In the genomic region with DNA sequence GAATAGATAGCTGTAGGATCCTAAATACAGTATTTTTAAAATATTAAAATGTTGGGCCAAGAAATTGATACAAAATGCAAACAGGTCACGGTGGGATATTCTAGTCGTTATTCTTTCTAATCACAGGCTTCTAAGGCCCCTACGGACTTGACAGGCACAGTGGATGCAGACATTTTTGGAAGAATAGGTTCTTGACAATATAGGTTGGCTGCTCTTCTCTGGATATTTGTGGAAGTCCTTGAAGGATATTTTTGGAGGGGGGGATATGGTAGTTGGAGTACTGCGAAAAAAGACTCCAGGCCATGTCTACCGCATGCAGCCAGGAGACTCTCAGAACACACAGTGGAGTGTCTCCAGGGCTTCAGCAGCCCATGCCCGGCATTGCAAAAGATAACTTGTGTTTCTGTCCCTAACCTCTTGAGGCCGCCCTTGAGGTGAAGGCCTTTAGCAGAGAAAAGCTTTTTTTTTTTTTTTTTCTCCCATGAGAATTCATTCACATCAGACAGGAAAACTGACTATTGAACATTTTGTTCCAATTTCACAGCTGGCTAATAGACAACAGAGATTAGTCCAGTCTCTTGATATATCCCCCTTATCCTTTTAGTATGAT, we compare ENCODE assay signal across 8 mouse cellular contexts. TPM values are rescaled to one million over a fixed set of nuclear protein-coding genes. Genes with fewer than 3 reads are reported as not detected.
DNase-seq lines count a peak whose midpoint lies in the region; ATAC-seq lines count a peak whose summit lies in the region.

No protein-coding gene starts in this region.

- H3K4me1 ChIP-seq in embryonic facial prominence, embryonic 10.5 days: peaks cover 40% of the 10 kb centered on the region
- H3K4me1 ChIP-seq in heart, embryonic 16.5 days (ENCODE audit: control insufficient read depth, insufficient read depth, low read length): peaks cover 28% of the 10 kb centered on the region

- H3K4me2 ChIP-seq in heart, embryonic 16.5 days (ENCODE audit: low read depth, low read length): peak overlapping the region; percentile 61

- peak; percentile 75 for DNase-seq in R1 (ENCODE audit: low read depth, low spot score)
- DNase-seq in embryonic facial prominence, embryonic 10.5 days (ENCODE audit: low spot score): peak; percentile 44
- peak; percentile 77 for DNase-seq in kidney, postnatal 14 days
- peak; percentile 73 to 81 for DNase-seq in spleen, postnatal 36 days (ENCODE audit: low spot score in 2 of 2)
- DNase-seq in urinary bladder, adult 2 months (ENCODE audit: low spot score): no peak

- peaks cover 16% of the 10 kb centered on the region for H3K36me3 ChIP-seq in embryonic facial prominence, embryonic 10.5 days (replicated peaks)
- no peaks in the 10 kb centered on the region for H3K36me3 ChIP-seq in heart, embryonic 16.5 days (ENCODE audit: control insufficient read depth, insufficient read depth)

- H3K9me3 ChIP-seq in embryonic facial prominence, embryonic 10.5 days: no peaks in the 10 kb centered on the region
- H3K9me3 ChIP-seq in heart, embryonic 16.5 days (replicated peaks; ENCODE audit: control insufficient read depth, low read length): no peaks in the 10 kb centered on the region

- peak overlapping the region; percentile 61 for H3K4me3 ChIP-seq in embryonic facial prominence, embryonic 10.5 days
- peak overlapping the region; percentile 55 for H3K4me3 ChIP-seq in heart, embryonic 16.5 days (ENCODE audit: low read length)

- H3K27ac ChIP-seq in embryonic facial prominence, embryonic 10.5 days (replicated peaks): peak overlapping the region; percentile 87
- H3K27ac ChIP-seq in heart, embryonic 16.5 days (ENCODE audit: low read length): peak overlapping the region; percentile 66

- WGBS in embryonic facial prominence, embryonic 10.5 days: 34% methylated on average over 7 of the region's 7 CpGs
- WGBS in heart, embryonic 16.5 days: 35% methylated on average over 7 of the region's 7 CpGs

- no peaks in the 10 kb centered on the region for H3K27me3 ChIP-seq in embryonic facial prominence, embryonic 10.5 days (replicated peaks; ENCODE audit: low read depth, poor library complexity, severe bottlenecking)
- no peaks in the 10 kb centered on the region for H3K27me3 ChIP-seq in heart, embryonic 16.5 days (ENCODE audit: control insufficient read depth, insufficient read depth, low read length)

- H3K9ac ChIP-seq in heart, embryonic 16.5 days (ENCODE audit: low read length): no peak overlapping the region

- peak; percentile 38 for ATAC-seq in CD4-positive, CD25-positive, alpha-beta regulatory T cell, adult 4 months
- no peak for ATAC-seq in heart, embryonic 16.5 days (replicated peaks; ENCODE audit: extremely low read depth, insufficient read depth, low FRiP score)
- ATAC-seq in megakaryocyte, adult 5-6 weeks (ENCODE audit: poor library complexity, severe bottlenecking): peak; percentile 50

RNA-seq across cellular contexts. Expression of a gene that starts 0.7 kb away (rescaled TPM):
- 1 to 10 TPM; 4.8 to 5.9 TPM for polyA plus RNA-seq in CD4-positive, CD25-positive, alpha-beta regulatory T cell, adult 4 months (2017; shearing (Covaris generic))
- polyA plus RNA-seq in embryonic facial prominence, embryonic 10.5 days (2016; fragmentation: Nextera tagmentation; extraction: Ambion mirVana): 18.9 and 24.6 TPM in 2 replicates
- polyA plus RNA-seq in heart, embryonic 16.5 days (2015; fragmentation: Nextera tagmentation; extraction: Ambion mirVana): 52.7 and 59.6 TPM in 2 replicates
- 12.3 and 13.2 TPM in 2 replicates for total RNA-seq in megakaryocyte, adult 5-6 weeks (2015)
- total RNA-seq in megakaryocyte, adult 5-6 weeks (2017): 7.0 and 8.1 TPM in 2 replicates
- polyA plus RNA-seq in urinary bladder, adult 2 months (2012; rRNA removed): 109 and 114 TPM in 2 replicates

RNA-seq across cellular contexts. Expression of a gene that starts 1.5 kb away (rescaled TPM):
- polyA plus RNA-seq in CD4-positive, CD25-positive, alpha-beta regulatory T cell, adult 4 months (2017; shearing (Covaris generic)): 10 to 100 TPM; 10.7 to 13.1 TPM
- 12.0 TPM in 2 replicates for polyA plus RNA-seq in embryonic facial prominence, embryonic 10.5 days (2016; fragmentation: Nextera tagmentation; extraction: Ambion mirVana)
- 3.2 and 6.1 TPM in 2 replicates for polyA plus RNA-seq in heart, embryonic 16.5 days (2015; fragmentation: Nextera tagmentation; extraction: Ambion mirVana)
- 29.7 and 33.4 TPM in 2 replicates for total RNA-seq in megakaryocyte, adult 5-6 weeks (2015)
- 16.3 and 20.3 TPM in 2 replicates for total RNA-seq in megakaryocyte, adult 5-6 weeks (2017)
- polyA plus RNA-seq in urinary bladder, adult 2 months (2012; rRNA removed): 33.1 and 41.1 TPM in 2 replicates

RNA-seq across cellular contexts. Expression of a gene that starts 25.3 kb away (rescaled TPM):
- not detected for polyA plus RNA-seq in CD4-positive, CD25-positive, alpha-beta regulatory T cell, adult 4 months (2017; shearing (Covaris generic))
- 0.36 and 0.56 TPM in 2 replicates for polyA plus RNA-seq in embryonic facial prominence, embryonic 10.5 days (2016; fragmentation: Nextera tagmentation; extraction: Ambion mirVana)
- 0.12 TPM in 1 of 2 replicates, not detected in the other for polyA plus RNA-seq in heart, embryonic 16.5 days (2015; fragmentation: Nextera tagmentation; extraction: Ambion mirVana)
- total RNA-seq in megakaryocyte, adult 5-6 weeks (2015): 0.14 TPM in 1 of 2 replicates, not detected in the other
- 0.40 and 1.6 TPM in 2 replicates for total RNA-seq in megakaryocyte, adult 5-6 weeks (2017)
- 0.09 and 0.10 TPM in 2 replicates for polyA plus RNA-seq in urinary bladder, adult 2 months (2012; rRNA removed)

RNA-seq across cellular contexts. Expression of a gene that starts 25.8 kb away (rescaled TPM):
- 10 to 100 TPM in 1 of 2 experiments, 1 to 10 TPM in 1; 9.3 to 11.3 TPM for polyA plus RNA-seq in CD4-positive, CD25-positive, alpha-beta regulatory T cell, adult 4 months (2017; shearing (Covaris generic))
- 84.4 and 85.0 TPM in 2 replicates for polyA plus RNA-seq in embryonic facial prominence, embryonic 10.5 days (2016; fragmentation: Nextera tagmentation; extraction: Ambion mirVana)
- polyA plus RNA-seq in heart, embryonic 16.5 days (2015; fragmentation: Nextera tagmentation; extraction: Ambion mirVana): 31.4 and 31.9 TPM in 2 replicates
- 29.5 and 32.9 TPM in 2 replicates for total RNA-seq in megakaryocyte, adult 5-6 weeks (2015)
- 14.5 and 17.3 TPM in 2 replicates for total RNA-seq in megakaryocyte, adult 5-6 weeks (2017)
- 36.5 and 40.3 TPM in 2 replicates for polyA plus RNA-seq in urinary bladder, adult 2 months (2012; rRNA removed)
